Mouse (Mus musculus) lung, postnatal 0 days (tissue): ENCODE data around the gene Pakap.

Experiments used
- CTCF ChIP-seq: IDR thresholded peaks from 2 replicates; pipeline ENCODE4 v1.5.1; 2016; ENCODE audit warnings: antibody characterized with exemption, mild to moderate bottlenecking
- EP300 ChIP-seq: IDR thresholded peaks from 2 replicates; pipeline ENCODE4 v1.6.1; 2016; ENCODE audit warnings: antibody characterized with exemption, mild to moderate bottlenecking, control low read depth

DNA sequence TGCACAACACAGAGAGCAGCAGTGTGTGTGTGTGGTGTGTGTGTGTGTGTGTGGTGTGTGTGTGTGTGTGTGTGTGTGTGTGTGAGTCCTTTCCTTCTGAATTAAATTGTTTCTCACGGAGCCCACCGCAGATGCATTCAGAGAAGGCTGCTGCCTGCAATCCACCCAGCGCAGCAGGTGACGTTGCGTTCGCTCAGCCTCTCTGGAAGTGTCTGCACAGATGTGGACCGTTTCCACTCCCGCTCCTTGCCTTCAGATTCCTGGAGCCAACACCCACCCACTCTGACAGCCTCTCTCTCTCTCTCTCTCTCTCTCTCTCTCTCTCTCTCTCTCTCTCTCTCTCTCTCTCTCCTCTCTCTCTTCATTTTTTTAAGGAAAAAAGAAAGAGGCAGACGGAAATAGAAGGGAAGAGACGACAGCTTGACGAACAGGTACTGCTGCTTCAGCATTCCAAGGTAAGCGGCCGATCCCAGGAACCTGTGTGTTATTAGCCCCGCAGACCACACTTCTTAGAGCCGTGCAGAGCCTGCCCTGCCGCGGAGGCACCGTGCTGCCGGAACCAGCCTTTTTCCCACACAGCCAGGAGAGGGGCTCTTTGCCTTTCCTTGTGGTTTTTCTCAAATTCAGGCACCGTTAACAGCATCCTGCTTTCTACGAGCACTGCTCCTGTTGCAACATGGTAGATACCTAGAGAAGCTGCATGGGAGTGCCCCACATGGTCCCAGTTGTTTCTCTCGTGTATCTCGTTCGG is 69.8 kb downstream of the Pakap start:
- TF ChIP-seq CTCF (no peak), EP300 (no peak)
